9 mouse cellular contexts compared by ENCODE assay signal in genomic region chr8:112571337-112571904, GRCm38 (mm10). TPM values are rescaled to one million over a fixed set of nuclear protein-coding genes. Genes with fewer than 3 reads are reported as not detected.
DNase-seq lines count a peak whose midpoint lies in the region; ATAC-seq and TF ChIP-seq lines count a peak whose summit lies in the region.
"Had no signal": no experiment of that assay in that cellular context is flagged by ENCODE, and none has a peak within 500 bp of the region (broad histone marks: within the 10 kb centered on the region; RNA-seq: fewer than 3 reads in every experiment).

No protein-coding gene starts in this region.

- peak; percentile 70 for TF ChIP-seq CTCF in lung, postnatal 0 days (IDR thresholded peaks at IDR 0.05)

- 0 out of 2 replicates have a peak, but pooled peaks cover 3% of the 10 kb centered on the region for H3K27me3 ChIP-seq in lung, postnatal 0 days (replicated peaks; ENCODE audit: insufficient read depth, low read length)
- no peaks in the 10 kb centered on the region for H3K27me3 ChIP-seq in midbrain, embryonic 15.5 days (replicated peaks)

- H3K36me3 ChIP-seq in lung, postnatal 0 days (ENCODE audit: insufficient read depth, low read length): no peaks in the 10 kb centered on the region
- no peaks in the 10 kb centered on the region for H3K36me3 ChIP-seq in midbrain, embryonic 15.5 days (replicated peaks)
- H3K36me3 ChIP-seq: limb, embryonic 15.5 days had no signal

- no peak overlapping the region for H3K4me3 ChIP-seq in lung, postnatal 0 days (ENCODE audit: low read depth, low read length)
- peak overlapping the region; percentile 52 for H3K4me3 ChIP-seq in midbrain, embryonic 15.5 days

- no peaks in the 10 kb centered on the region for H3K9me3 ChIP-seq in lung, postnatal 0 days (ENCODE audit: low read length)
- no peaks in the 10 kb centered on the region for H3K9me3 ChIP-seq in midbrain, embryonic 15.5 days
- H3K9me3 ChIP-seq: limb, embryonic 15.5 days had no signal

- DNase-seq in lung, postnatal 0 days (ENCODE audit: low spot score): peak; percentile 54
- DNase-seq in lung, adult 18-20 months: no peak
- peak; percentile 86 for DNase-seq in cerebellum, adult 9-11 months
- DNase-seq in frontal cortex, postnatal 14 days (ENCODE audit: low spot score in 2 of 2): peak; percentile 34 to 52
- peak; percentile 38 to 67 for DNase-seq in layer of hippocampus, adult 18-20 months (ENCODE audit: low spot score in 2 of 2)
- peak; percentile 74 for DNase-seq in telencephalon, adult 2 months (ENCODE audit: low read depth, low spot score)
- no peak for DNase-seq in heart, adult 11 months

- ATAC-seq in lung, postnatal 0 days: no peak
- peak; percentile 79 for ATAC-seq in midbrain, embryonic 15.5 days (replicated peaks)

- H3K27ac ChIP-seq in lung, postnatal 0 days (ENCODE audit: low read length): no peak overlapping the region
- H3K27ac ChIP-seq in midbrain, embryonic 15.5 days: peak overlapping the region; percentile 56; the same call in 1 of the 2 replicates
- H3K27ac ChIP-seq: limb, embryonic 15.5 days had no signal

- no peak overlapping the region for H3K9ac ChIP-seq in lung, postnatal 0 days (replicated peaks; ENCODE audit: low read depth)
- H3K9ac ChIP-seq in midbrain, embryonic 15.5 days: peak overlapping the region; percentile 38
- H3K9ac ChIP-seq: limb, embryonic 15.5 days had no signal

- no peak overlapping the region for H3K4me2 ChIP-seq in lung, postnatal 0 days (replicated peaks; ENCODE audit: low read depth, low read length)
- peak overlapping the region; percentile 63 for H3K4me2 ChIP-seq in midbrain, embryonic 15.5 days
- H3K4me2 ChIP-seq: limb, embryonic 15.5 days had no signal

- 12% methylated on average over 9 of the region's 9 CpGs for WGBS in lung, postnatal 0 days
- 15% methylated on average over 9 of the region's 9 CpGs for WGBS in midbrain, embryonic 15.5 days

- TF ChIP-seq EP300 in lung, postnatal 0 days (IDR thresholded peaks at IDR 0.05): no peak

- H3K4me1 ChIP-seq in lung, postnatal 0 days (ENCODE audit: insufficient read depth, low read depth, low read length): no peaks in the 10 kb centered on the region
- H3K4me1 ChIP-seq in midbrain, embryonic 15.5 days: peaks cover 33% of the 10 kb centered on the region

RNA-seq across cellular contexts. Expression of gene Cntnap4, which starts 1.6 kb away (rescaled TPM):
- 0.04 TPM in 1 of 2 replicates, not detected in the other for polyA plus RNA-seq in lung, postnatal 0 days (2015; fragmentation: Nextera tagmentation; extraction: Ambion mirVana)
- total RNA-seq in layer of hippocampus, adult 18-20 months (2021): 10 to 100 TPM; 18.6 to 20.1 TPM
- polyA plus RNA-seq in midbrain, embryonic 15.5 days (2015; fragmentation: Nextera tagmentation; extraction: Ambion mirVana): 19.6 and 22.5 TPM in 2 replicates

Comparison
In these comparisons a context has a peak if more than half of its experiments do, and no peak if none do; other contexts are left out.
1. DNase-seq: peak in lung, postnatal 0 days (single experiment), cerebellum, adult 9-11 months (single experiment), frontal cortex, postnatal 14 days (2 of 2), layer of hippocampus, adult 18-20 months (2 of 2) and telencephalon, adult 2 months (single experiment); none in lung, adult 18-20 months (0 of 2) and heart, adult 11 months (single experiment).
2. RNA of gene Cntnap4, which starts 1.6 kb away (polyA plus RNA-seq): 19.6 to 22.5 TPM in midbrain, embryonic 15.5 days; 0.04 TPM in lung, postnatal 0 days; every median in the first group is over 10 times any median in the second.